Mouse (Mus musculus): Measurements from ENCODE around the gene Slc13a4. TPM values are rescaled to one million over a fixed set of nuclear protein-coding genes. Genes with fewer than 3 reads are reported as not detected.

The Slc13a4 gene
- total RNA-seq (2021) (not detected), polyA plus RNA-seq (2012; rRNA removed) (0.53 and 0.70 TPM in 2 replicates)
- long read RNA-seq = 0 reads

DNA sequence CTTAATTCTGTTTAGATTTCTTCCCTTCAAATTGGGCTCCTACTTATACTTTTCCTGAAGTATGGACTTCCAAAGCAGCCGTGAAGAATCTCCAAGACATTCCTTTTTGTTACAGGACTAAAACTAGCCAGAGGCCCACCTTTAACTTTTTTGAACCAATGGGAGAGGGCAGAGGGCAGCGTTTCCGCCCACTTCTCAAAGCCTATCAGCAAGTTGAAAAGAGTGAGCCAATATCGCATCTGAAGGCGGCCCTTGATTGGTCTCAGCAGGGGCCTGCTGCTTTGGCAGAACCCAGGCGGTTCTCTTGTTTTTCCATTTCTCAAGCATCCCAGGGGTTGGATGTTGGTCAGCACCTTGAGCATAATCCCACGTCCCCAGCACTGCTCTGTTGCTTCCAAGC is at the start of gene Slc13a4:
Gene Slc13a4 (minus strand): TSS at position 95 of the 400 bp plus-strand sequence.
- H3K36me3 ChIP-seq (ENCODE audit: control insufficient read depth, insufficient read depth, low read length) = no peaks in the 10 kb centered on the region
- intact Hi-C loops (cut with DNase I) = no loop called here
- no peaks in the 10 kb centered on the region for H3K79me2 ChIP-seq (replicated peaks; ENCODE audit: control insufficient read depth, insufficient read depth, low read length)
- H3K9ac ChIP-seq (ENCODE audit: low read depth, low read length) = no peak within 1 kb of the TSS
- DNase-seq = no peak
- H3K27me3 ChIP-seq (ENCODE audit: control insufficient read depth, insufficient read depth, low read length) = no peaks in the 10 kb centered on the region
- no peaks in the 10 kb centered on the region for H3K4me1 ChIP-seq (ENCODE audit: control insufficient read depth, insufficient read depth, low read length)
- TF ChIP-seq POLR2A (IDR thresholded peaks at IDR 0.05; ENCODE audit: insufficient read depth, low read depth, low read length) = no peak
- no peak for TF ChIP-seq CTCF (IDR thresholded peaks at IDR 0.05)
- TF ChIP-seq EP300 (IDR thresholded peaks at IDR 0.05; ENCODE audit: insufficient read depth, low read depth, low read length) = no peak
- 49% methylated on average over 7 of the region's 7 CpGs for WGBS
- no peak within 1 kb of the TSS for H3K27ac ChIP-seq
- H3K4me3 ChIP-seq = no peak within 1 kb of the TSS

GRCm38 (mm10) chr6:35355320-35355719 is 47.4 kb upstream of the Slc13a4 start:
- intact Hi-C loops (cut with DNase I) = no loop called here
- DNase-seq = no peak
- WGBS = 96% methylated on average over 3 of the region's 3 CpGs
- H3K36me3 ChIP-seq (ENCODE audit: control insufficient read depth, insufficient read depth, low read length) = no peaks in the 10 kb centered on the region
- no peaks in the 10 kb centered on the region for H3K4me1 ChIP-seq (ENCODE audit: control insufficient read depth, insufficient read depth, low read length)
- H3K4me3 ChIP-seq = no peak overlapping the region
- H3K9ac ChIP-seq (ENCODE audit: low read depth, low read length) = no peak overlapping the region
- no peaks in the 10 kb centered on the region for H3K27me3 ChIP-seq (ENCODE audit: control insufficient read depth, insufficient read depth, low read length)
- H3K79me2 ChIP-seq (replicated peaks; ENCODE audit: control insufficient read depth, insufficient read depth, low read length) = no peaks in the 10 kb centered on the region
- TF ChIP-seq EP300 (IDR thresholded peaks at IDR 0.05; ENCODE audit: insufficient read depth, low read depth, low read length) = no peak
- no peak for TF ChIP-seq CTCF (IDR thresholded peaks at IDR 0.05)
- no peak for TF ChIP-seq POLR2A (IDR thresholded peaks at IDR 0.05; ENCODE audit: insufficient read depth, low read depth, low read length)
- H3K27ac ChIP-seq = no peak overlapping the region

DNA sequence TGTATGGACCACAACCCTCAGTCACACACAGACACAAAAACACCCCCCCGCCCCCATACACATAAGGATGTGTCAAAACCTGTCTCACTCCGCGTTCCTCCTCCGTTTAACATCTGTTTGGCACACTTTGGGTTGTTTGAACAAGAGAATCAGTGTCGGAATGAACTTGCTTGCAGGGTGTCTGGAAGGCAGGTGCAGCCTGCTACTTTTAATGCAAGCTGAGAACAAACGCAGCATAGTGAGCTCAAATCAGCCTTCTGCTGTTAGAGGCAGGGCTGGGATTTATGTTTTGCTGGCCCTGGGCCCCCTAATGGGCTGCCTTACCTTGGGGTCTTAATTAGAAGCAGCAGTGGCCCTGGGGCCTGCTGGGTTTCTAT is 46.7 kb upstream of the Slc13a4 start:
- H3K4me3 ChIP-seq = no peak overlapping the region
- no peak overlapping the region for H3K27ac ChIP-seq
- DNase-seq = no peak
- intact Hi-C loops (cut with DNase I) = no loop called here
- no peaks in the 10 kb centered on the region for H3K27me3 ChIP-seq (ENCODE audit: control insufficient read depth, insufficient read depth, low read length)
- H3K36me3 ChIP-seq (ENCODE audit: control insufficient read depth, insufficient read depth, low read length) = no peaks in the 10 kb centered on the region
- TF ChIP-seq POLR2A (IDR thresholded peaks at IDR 0.05; ENCODE audit: insufficient read depth, low read depth, low read length) (no peak), EP300 (IDR thresholded peaks at IDR 0.05; ENCODE audit: insufficient read depth, low read depth, low read length) (no peak), CTCF (IDR thresholded peaks at IDR 0.05) (no peak)
- no peak overlapping the region for H3K9ac ChIP-seq (ENCODE audit: low read depth, low read length)
- WGBS = 78% methylated on average over 6 of the region's 6 CpGs
- H3K79me2 ChIP-seq (replicated peaks; ENCODE audit: control insufficient read depth, insufficient read depth, low read length) = no peaks in the 10 kb centered on the region
- no peaks in the 10 kb centered on the region for H3K4me1 ChIP-seq (ENCODE audit: control insufficient read depth, insufficient read depth, low read length)

GRCm38 (mm10) chr6:35353846-35354621 is 46.1 kb upstream of the Slc13a4 start:
- 29% methylated on average over 18 of the region's 18 CpGs for WGBS
- intact Hi-C loops (cut with DNase I) = no loop called here
- Histone ChIP-seq H3K36me3 (ENCODE audit: control insufficient read depth, insufficient read depth, low read length) (no peaks in the 10 kb centered on the region), H3K4me1 (ENCODE audit: control insufficient read depth, insufficient read depth, low read length) (no peaks in the 10 kb centered on the region; the same call in 1 of the 2 replicates), H3K4me3 (no peak overlapping the region), H3K79me2 (replicated peaks; ENCODE audit: control insufficient read depth, insufficient read depth, low read length) (no peaks in the 10 kb centered on the region), H3K27ac (no peak overlapping the region), H3K9ac (ENCODE audit: low read depth, low read length) (no peak overlapping the region), H3K27me3 (ENCODE audit: control insufficient read depth, insufficient read depth, low read length) (no peaks in the 10 kb centered on the region)
- TF ChIP-seq CTCF (IDR thresholded peaks at IDR 0.05) (no peak), EP300 (IDR thresholded peaks at IDR 0.05; ENCODE audit: insufficient read depth, low read depth, low read length) (no peak), POLR2A (IDR thresholded peaks at IDR 0.05; ENCODE audit: insufficient read depth, low read depth, low read length) (no peak)
- DNase-seq = peak in 1 of 2 experiments; percentile 21

DNA sequence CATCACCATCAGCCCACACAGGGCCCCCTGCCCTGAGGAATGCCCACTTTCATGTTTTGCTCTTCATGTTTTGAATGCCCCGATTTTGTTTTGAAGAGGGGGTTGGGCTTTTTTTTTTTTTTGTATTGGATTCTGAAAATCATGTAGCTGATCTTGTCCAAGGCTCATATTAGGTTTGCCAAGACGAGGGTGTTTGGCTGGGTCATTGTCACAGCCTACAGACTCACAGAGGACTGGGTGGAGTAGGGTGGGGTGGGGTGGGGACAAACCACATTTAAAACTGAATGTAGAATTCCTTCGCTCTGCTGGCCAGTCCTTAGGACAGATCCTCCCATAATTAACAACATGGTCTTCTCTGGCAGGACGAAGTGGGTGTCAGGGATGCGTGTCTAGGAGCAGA is 45.5 kb upstream of the Slc13a4 start:
- Histone ChIP-seq H3K79me2 (replicated peaks; ENCODE audit: control insufficient read depth, insufficient read depth, low read length) (no peaks in the 10 kb centered on the region), H3K36me3 (ENCODE audit: control insufficient read depth, insufficient read depth, low read length) (no peaks in the 10 kb centered on the region), H3K9ac (ENCODE audit: low read depth, low read length) (no peak overlapping the region), H3K27ac (no peak overlapping the region), H3K4me1 (ENCODE audit: control insufficient read depth, insufficient read depth, low read length) (no peaks in the 10 kb centered on the region; the same call in 1 of the 2 replicates), H3K4me3 (no peak overlapping the region), H3K27me3 (ENCODE audit: control insufficient read depth, insufficient read depth, low read length) (no peaks in the 10 kb centered on the region)
- 76% methylated on average over 5 of the region's 5 CpGs for WGBS
- no peak for DNase-seq
- TF ChIP-seq CTCF (IDR thresholded peaks at IDR 0.05) = no peak
- TF ChIP-seq EP300 (IDR thresholded peaks at IDR 0.05; ENCODE audit: insufficient read depth, low read depth, low read length) = no peak
- no peak for TF ChIP-seq POLR2A (IDR thresholded peaks at IDR 0.05; ENCODE audit: insufficient read depth, low read depth, low read length)
- intact Hi-C loops (cut with DNase I) = no loop called here

- Histone ChIP-seq H3K4me1 (ENCODE audit: control insufficient read depth, insufficient read depth, low read length) (no peaks in the 10 kb centered on the region; the same call in 1 of the 2 replicates), H3K27ac (no peak overlapping the region), H3K36me3 (ENCODE audit: control insufficient read depth, insufficient read depth, low read length) (no peaks in the 10 kb centered on the region), H3K27me3 (ENCODE audit: control insufficient read depth, insufficient read depth, low read length) (no peaks in the 10 kb centered on the region), H3K4me3 (no peak overlapping the region), H3K79me2 (replicated peaks; ENCODE audit: control insufficient read depth, insufficient read depth, low read length) (no peaks in the 10 kb centered on the region), H3K9ac (ENCODE audit: low read depth, low read length) (no peak overlapping the region)
- DNase-seq = no peak
- intact Hi-C loops (cut with DNase I) = no loop called here
- WGBS = 64% methylated on average over 8 of the region's 8 CpGs
- TF ChIP-seq EP300 (IDR thresholded peaks at IDR 0.05; ENCODE audit: insufficient read depth, low read depth, low read length) = no peak
- no peak for TF ChIP-seq CTCF (IDR thresholded peaks at IDR 0.05)
- TF ChIP-seq POLR2A (IDR thresholded peaks at IDR 0.05; ENCODE audit: insufficient read depth, low read depth, low read length) = no peak
Measured at GRCm38 (mm10) chr6:35352867-35353266, 44.9 kb upstream of the Slc13a4 start.
